Mouse (Mus musculus) embryonic facial prominence, embryonic 14.5 days (tissue): ENCODE measurements around the gene Smim13. TPM values are rescaled to one million over a fixed set of nuclear protein-coding genes. Genes with fewer than 3 reads are reported as not detected.
"Not testable (repeated sequence)": the region's sequence is repeated elsewhere in the genome, so short reads cannot be mapped to it uniquely, and the experiment has no call there.

Experiments used
- ATAC-seq: fragments of 200-750 bp; cut with Nextera tagmentation; 2 replicates; pipeline ENCODE4 v1.8.0; 2017; ENCODE audit warnings: low read depth, moderate number of reproducible peaks, moderate TSS enrichment
- DNase-seq: peaks from one replicate; pipeline ENCODE4 v3.0.0-alpha.2; 2015; ENCODE audit warnings: low spot score
- H3K27ac ChIP-seq: fragments of 300-500 bp; sonication (generic); replicated peaks from 2 replicates; pipeline ENCODE4 v1.5.1; 2014; ENCODE audit warnings: low read depth, mild to moderate bottlenecking, low read length, moderate library complexity
- H3K27me3 ChIP-seq: fragments of 300-500 bp; sonication (generic); replicated peaks from 2 replicates; pipeline ENCODE4 v1.6.1; 2014; ENCODE audit warnings: low read length; ENCODE audit not compliant: control insufficient read depth, insufficient read depth
- H3K36me3 ChIP-seq: fragments of 300-500 bp; sonication (generic); 2 replicates; pipeline ENCODE4 v1.6.1; 2014; ENCODE audit warnings: low read length, mixed read lengths; ENCODE audit not compliant: control insufficient read depth, insufficient read depth
- H3K4me1 ChIP-seq: fragments of 300-500 bp; sonication (generic); 2 replicates; pipeline ENCODE4 v1.6.1; 2014; ENCODE audit warnings: antibody characterized with exemption, low read length; ENCODE audit not compliant: control insufficient read depth, insufficient read depth
- H3K4me2 ChIP-seq: fragments of 300-500 bp; sonication (generic); 2 replicates; pipeline ENCODE4 v1.6.1; 2014; ENCODE audit warnings: low read depth, mild to moderate bottlenecking, low read length, moderate library complexity, mixed read lengths
- H3K4me3 ChIP-seq: fragments of 300-500 bp; sonication (generic); 2 replicates; pipeline ENCODE4 v1.5.1; 2014; ENCODE audit warnings: low read depth, mild to moderate bottlenecking, low read length
- H3K9ac ChIP-seq: fragments of 300-500 bp; sonication (generic); 2 replicates; pipeline ENCODE4 v1.6.1; 2014; ENCODE audit warnings: low read depth, mild to moderate bottlenecking, low read length, moderate library complexity, mixed read lengths
- H3K9me3 ChIP-seq: fragments of 300-500 bp; sonication (generic); 2 replicates; pipeline ENCODE4 v1.6.1; 2016; ENCODE audit warnings: low read length; ENCODE audit not compliant: control insufficient read depth
- WGBS: fragments of 180-500 bp; shearing (Covaris S2); extraction: QIAGEN DNeasy Blood & Tissue Kit; methylation state at CpG from one replicate; pipeline ENCODE4 v1.1.7; 2014; 5-methylcytosine and 5-hydroxymethylcytosine counted together
- polyA plus RNA-seq: library from polyadenylated mRNA; unstranded; fragments of >200 nt; fragmentation: Nextera tagmentation; extraction: Ambion mirVana; gene quantifications from 2 replicates; pipeline ENCODE4 v1.2.1, GENCODE M21; 2014

The Smim13 gene
- 16.2 and 19.8 TPM in 2 replicates for polyA plus RNA-seq

GRCm38 (mm10) chr13:41249538-41250317 is at the start of gene Smim13:
Gene Smim13 (plus strand): TSS chr13:41249844.
- DNase-seq (peak; percentile 99), ATAC-seq (peak; percentile 98)
- Histone ChIP-seq H3K27ac (peak within 1 kb of the TSS; percentile 88), H3K4me1 (no peaks in the 10 kb centered on the region), H3K4me3 (peak within 1 kb of the TSS; percentile 78), H3K4me2 (peak within 1 kb of the TSS; percentile 74), H3K9ac (peak within 1 kb of the TSS; percentile 89), H3K9me3 (no peaks in the 10 kb centered on the region), H3K36me3 (no peaks in the 10 kb centered on the region; the same call in 1 of the 2 replicates), H3K27me3 (no peaks in the 10 kb centered on the region)
- 0% methylated on average over 18 of the region's 78 CpGs for WGBS

GRCm38 (mm10) chr13:41200861-41201260 is 48.8 kb upstream of the Smim13 start:
- H3K36me3 ChIP-seq = no peaks in the 10 kb centered on the region
- 74% methylated on average over 2 of the region's 2 CpGs for WGBS
- no peak for ATAC-seq

GRCm38 (mm10) chr13:41203289-41203688 is 46.4 kb upstream of the Smim13 start:
- Histone ChIP-seq H3K9ac (no peak overlapping the region), H3K36me3 (no peaks in the 10 kb centered on the region), H3K4me3 (no peak overlapping the region), H3K4me2 (no peak overlapping the region), H3K27ac (no peak overlapping the region), H3K27me3 (no peaks in the 10 kb centered on the region), H3K4me1 (no peaks in the 10 kb centered on the region), H3K9me3 (no peaks in the 10 kb centered on the region)
- DNase-seq (no peak), ATAC-seq (no peak)
- 46% methylated on average over 7 of the region's 7 CpGs for WGBS

More at GRCm38 (mm10) chr13:41200861-41201260, 48.8 kb upstream of the Smim13 start:
- Histone ChIP-seq H3K9me3 (no peaks in the 10 kb centered on the region), H3K27me3 (no peaks in the 10 kb centered on the region), H3K4me2 (no peak overlapping the region), H3K4me3 (no peak overlapping the region), H3K9ac (no peak overlapping the region), H3K27ac (no peak overlapping the region), H3K4me1 (no peaks in the 10 kb centered on the region)
- no peak for DNase-seq

- no peak overlapping the region for H3K9ac ChIP-seq
- no peak for ATAC-seq
- H3K36me3 ChIP-seq = no peaks in the 10 kb centered on the region
- H3K27ac ChIP-seq = no peak overlapping the region
- DNase-seq = no peak
- H3K4me2 ChIP-seq = no peak overlapping the region
- 63% methylated on average over 9 of the region's 9 CpGs for WGBS
- H3K4me3 ChIP-seq = no peak overlapping the region
- H3K4me1 ChIP-seq = no peaks in the 10 kb centered on the region
- H3K27me3 ChIP-seq = no peaks in the 10 kb centered on the region
- no peaks in the 10 kb centered on the region for H3K9me3 ChIP-seq
These were observed 46.0 kb upstream of the Smim13 start for GRCm38 (mm10) chr13:41203691-41204090.

GRCm38 (mm10) chr13:41205568-41205967 is 44.1 kb upstream of the Smim13 start:
- not testable (repeated sequence) for H3K36me3 ChIP-seq, DNase-seq, H3K4me2 ChIP-seq, ATAC-seq, H3K4me3 ChIP-seq, H3K9me3 ChIP-seq, H3K9ac ChIP-seq, H3K27me3 ChIP-seq, H3K27ac ChIP-seq, H3K4me1 ChIP-seq

GRCm38 (mm10) chr13:41206241-41206640 is 43.4 kb upstream of the Smim13 start:
- no peak overlapping the region for H3K9ac ChIP-seq
- no peaks in the 10 kb centered on the region for H3K9me3 ChIP-seq
- WGBS = 89% methylated on average over 5 of the region's 5 CpGs
- no peaks in the 10 kb centered on the region for H3K4me1 ChIP-seq
- H3K27ac ChIP-seq = no peak overlapping the region
- H3K4me3 ChIP-seq = no peak overlapping the region
- no peaks in the 10 kb centered on the region for H3K36me3 ChIP-seq
- ATAC-seq = no peak
- H3K27me3 ChIP-seq = no peaks in the 10 kb centered on the region
- H3K4me2 ChIP-seq = no peak overlapping the region
- DNase-seq = no peak

- DNase-seq = no peak
- Histone ChIP-seq H3K27me3 (no peaks in the 10 kb centered on the region), H3K4me2 (no peak overlapping the region), H3K9me3 (no peaks in the 10 kb centered on the region), H3K36me3 (no peaks in the 10 kb centered on the region), H3K9ac (no peak overlapping the region), H3K27ac (no peak overlapping the region), H3K4me3 (no peak overlapping the region), H3K4me1 (0 out of 2 replicates have a peak, but pooled peaks cover 11% of the 10 kb centered on the region)
- 69% methylated on average over 4 of the region's 4 CpGs for WGBS
- no peak for ATAC-seq
These were observed 38.4 kb upstream of the Smim13 start for GRCm38 (mm10) chr13:41211276-41211675.

- no peaks in the 10 kb centered on the region for H3K9me3 ChIP-seq
- H3K27me3 ChIP-seq = no peaks in the 10 kb centered on the region
- no peak for ATAC-seq
- peak overlapping the region; percentile 33; the same call in 1 of the 2 replicates for H3K27ac ChIP-seq
- H3K4me2 ChIP-seq = no peak overlapping the region
- DNase-seq = peak; percentile 30
- H3K9ac ChIP-seq = no peak overlapping the region
- no peaks in the 10 kb centered on the region for H3K36me3 ChIP-seq
- 50% methylated on average over 6 of the region's 6 CpGs for WGBS
- 0 out of 2 replicates have a peak, but pooled peaks cover 11% of the 10 kb centered on the region for H3K4me1 ChIP-seq
- no peak overlapping the region for H3K4me3 ChIP-seq
These were observed 36.9 kb upstream of the Smim13 start for GRCm38 (mm10) chr13:41212558-41213322.
